Mouse (Mus musculus) thymus, postnatal 36 days (tissue): Measurements from ENCODE around the gene Baz2a.
"Not testable (repeated sequence)": the region's sequence is repeated elsewhere in the genome, so short reads cannot be mapped to it uniquely, and the experiment has no call there.

ENCODE experiments used
- DNase-seq, 2 experiments: peaks; one replicate each; pipeline ENCODE4 v3.0.0; 2022; ENCODE audit warnings: mixed read lengths in 2 of 2

Baz2a gene

GRCm38 (mm10) chr10:128125951-128126350 lies 34.6 kb downstream of the Baz2a start:
- no peak for DNase-seq

GRCm38 (mm10) chr10:128127497-128127896 lies 36.1 kb downstream of the Baz2a start:
- no peak for DNase-seq

GRCm38 (mm10) chr10:128128143-128128542 lies 36.8 kb downstream of the Baz2a start:
- DNase-seq = no peak

- DNase-seq = no peak
Measured at GRCm38 (mm10) chr10:128131297-128131696, 39.9 kb downstream of the Baz2a start.

- no peak for DNase-seq
Measured at GRCm38 (mm10) chr10:128131812-128132211, 40.4 kb downstream of the Baz2a start.

- DNase-seq = no peak
Measured at GRCm38 (mm10) chr10:128133650-128134332, 42.4 kb downstream of the Baz2a start.

- peak in 1 of 2 experiments; percentile 30 for DNase-seq
Measured at GRCm38 (mm10) chr10:128135374-128135773, 44.0 kb downstream of the Baz2a start.

- peak in 1 of 2 experiments; percentile 24 for DNase-seq
Measured at GRCm38 (mm10) chr10:128140236-128140952, 49.0 kb downstream of the Baz2a start.

- no peak for DNase-seq
Measured at GRCm38 (mm10) chr10:128142165-128142564, 50.8 kb downstream of the Baz2a start.

GRCm38 (mm10) chr10:128143659-128144058 lies 52.3 kb downstream of the Baz2a start:
- no peak for DNase-seq

GRCm38 (mm10) chr10:128144961-128145360 lies 53.6 kb downstream of the Baz2a start:
- no peak for DNase-seq

GRCm38 (mm10) chr10:128148789-128149365 lies 57.5 kb downstream of the Baz2a start:
- DNase-seq = no peak

GRCm38 (mm10) chr10:128149592-128149991 lies 58.2 kb downstream of the Baz2a start:
- DNase-seq = peak; percentile 8 to 37

GRCm38 (mm10) chr10:128150941-128151340 lies 59.6 kb downstream of the Baz2a start:
- DNase-seq = no peak

- no peak for DNase-seq
Measured at GRCm38 (mm10) chr10:128153978-128154377, 62.6 kb downstream of the Baz2a start.

- not testable (repeated sequence) for DNase-seq
Measured at GRCm38 (mm10) chr10:128165726-128166125, 74.3 kb downstream of the Baz2a start.

GRCm38 (mm10) chr10:128167091-128167490 lies 75.7 kb downstream of the Baz2a start:
- no peak for DNase-seq

- not testable (repeated sequence) for DNase-seq
Measured at GRCm38 (mm10) chr10:128171348-128171747, 80.0 kb downstream of the Baz2a start.

- no peak for DNase-seq
Measured at GRCm38 (mm10) chr10:128175302-128175701, 83.9 kb downstream of the Baz2a start.

GRCm38 (mm10) chr10:128175996-128176755 lies 84.8 kb downstream of the Baz2a start:
- peak; percentile 55 to 62 for DNase-seq

- no peak for DNase-seq
Measured at GRCm38 (mm10) chr10:128177316-128177715, 85.9 kb downstream of the Baz2a start.
